Mouse (Mus musculus): Measurements from ENCODE around the gene Il33. TPM values are rescaled to one million over a fixed set of nuclear protein-coding genes. Genes with fewer than 3 reads are reported as not detected.

The Il33 gene
- 5.3 and 5.5 TPM in 2 replicates for polyA plus RNA-seq (2016; fragmentation: Nextera tagmentation; extraction: Ambion mirVana)

DNA sequence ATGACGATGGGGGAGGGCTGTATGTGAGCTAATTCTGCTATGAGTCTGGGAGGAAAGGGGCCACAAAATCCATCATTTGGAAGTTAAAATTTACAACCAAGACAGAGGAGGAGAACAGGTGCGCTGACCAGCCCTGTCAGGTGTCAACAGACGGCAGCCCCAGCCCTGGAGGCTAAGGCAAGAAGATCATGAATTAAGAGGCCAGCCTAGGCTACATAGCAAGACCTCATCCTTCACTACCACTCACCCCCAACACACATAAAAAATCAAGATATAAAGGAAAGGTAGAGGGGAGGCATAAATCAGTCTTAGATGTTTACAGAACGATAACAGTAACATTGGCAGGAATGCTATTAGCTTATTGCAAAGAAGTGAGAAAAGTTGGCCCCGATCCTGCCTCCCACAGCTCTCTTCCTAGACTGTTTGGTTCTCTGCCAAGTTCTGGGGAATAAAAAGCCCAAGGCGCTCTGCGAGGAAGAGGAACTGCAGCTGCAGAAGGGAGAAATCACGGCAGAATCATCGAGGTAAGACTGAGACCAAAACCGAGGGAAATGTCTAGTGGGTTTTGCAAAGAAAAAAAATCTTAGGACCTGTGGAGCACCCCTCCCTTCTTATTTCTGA lies at the start of gene Il33:
Gene Il33, plus strand, starts transcription at position 477 of the 621 bp plus-strand sequence.
- 52% methylated on average over 10 of the region's 10 CpGs for WGBS
- Histone ChIP-seq H3K9me3 (replicated peaks) (no peaks in the 10 kb centered on the region), H3K4me1 (replicated peaks) (peaks cover 26% of the 10 kb centered on the region), H3K9ac (no peak within 1 kb of the TSS), H3K4me2 (peak within 1 kb of the TSS; percentile 42), H3K27me3 (replicated peaks) (no peaks in the 10 kb centered on the region), H3K36me3 (no peaks in the 10 kb centered on the region), H3K4me3 (0 out of 2 replicates have a peak within 1 kb of the TSS, but pooled peaks have one; percentile 12), H3K27ac (ENCODE audit: poor library complexity, severe bottlenecking) (no peak within 1 kb of the TSS)
- ATAC-seq (ENCODE audit: insufficient number of reproducible peaks, low FRiP score), result no peak

DNA sequence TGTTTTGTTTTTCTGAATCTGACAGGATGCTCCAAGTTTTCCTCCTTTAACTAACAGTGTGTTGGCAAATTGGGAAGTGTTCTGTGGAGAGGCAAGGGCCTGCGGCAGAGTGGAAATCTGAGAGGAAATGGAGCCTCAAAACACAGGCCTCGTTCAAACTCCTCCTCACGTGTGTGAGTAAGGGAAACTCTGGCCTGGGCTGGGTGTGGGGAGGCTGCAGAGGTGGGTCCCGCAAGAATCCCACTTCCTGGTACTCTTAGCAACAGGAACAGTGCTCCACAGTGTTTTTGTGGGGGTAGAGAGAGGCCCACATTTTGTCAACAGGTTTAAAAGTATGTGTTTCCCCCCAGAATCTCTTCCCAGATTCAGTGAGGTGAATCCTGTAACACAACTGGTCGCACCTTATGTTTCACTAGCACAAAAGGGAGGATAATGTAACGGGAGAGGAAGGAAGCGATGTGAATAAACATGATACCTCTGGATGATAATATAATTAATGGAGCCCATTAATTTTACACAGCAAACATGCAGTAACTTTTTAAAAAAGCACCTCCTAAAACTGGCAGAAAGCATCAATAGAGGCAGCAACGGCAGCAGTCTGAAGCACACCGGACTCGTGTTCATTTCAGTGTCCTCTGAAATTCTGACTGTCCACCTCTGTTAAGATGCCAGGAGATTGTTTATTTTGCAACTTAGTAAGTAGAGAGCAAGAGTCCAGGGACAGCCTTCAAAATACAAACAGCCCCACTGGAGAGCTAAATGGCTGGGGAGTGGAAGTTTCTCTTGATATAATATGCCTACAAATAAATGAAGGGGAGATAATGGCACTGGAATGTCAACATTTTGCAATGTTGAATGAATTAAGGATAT lies 47.3 kb upstream of the Il33 start:
- H3K9me3 ChIP-seq (replicated peaks), result no peaks in the 10 kb centered on the region
- no peak overlapping the region for H3K4me2 ChIP-seq
- no peak overlapping the region for H3K4me3 ChIP-seq
- WGBS, result 63% methylated on average over 10 of the region's 10 CpGs
- H3K27me3 ChIP-seq (replicated peaks), result no peaks in the 10 kb centered on the region
- H3K36me3 ChIP-seq, result no peaks in the 10 kb centered on the region
- no peak overlapping the region for H3K9ac ChIP-seq
- no peak for ATAC-seq (ENCODE audit: insufficient number of reproducible peaks, low FRiP score)
- no peaks in the 10 kb centered on the region for H3K4me1 ChIP-seq (replicated peaks)
- H3K27ac ChIP-seq (ENCODE audit: poor library complexity, severe bottlenecking), result no peak overlapping the region

DNA sequence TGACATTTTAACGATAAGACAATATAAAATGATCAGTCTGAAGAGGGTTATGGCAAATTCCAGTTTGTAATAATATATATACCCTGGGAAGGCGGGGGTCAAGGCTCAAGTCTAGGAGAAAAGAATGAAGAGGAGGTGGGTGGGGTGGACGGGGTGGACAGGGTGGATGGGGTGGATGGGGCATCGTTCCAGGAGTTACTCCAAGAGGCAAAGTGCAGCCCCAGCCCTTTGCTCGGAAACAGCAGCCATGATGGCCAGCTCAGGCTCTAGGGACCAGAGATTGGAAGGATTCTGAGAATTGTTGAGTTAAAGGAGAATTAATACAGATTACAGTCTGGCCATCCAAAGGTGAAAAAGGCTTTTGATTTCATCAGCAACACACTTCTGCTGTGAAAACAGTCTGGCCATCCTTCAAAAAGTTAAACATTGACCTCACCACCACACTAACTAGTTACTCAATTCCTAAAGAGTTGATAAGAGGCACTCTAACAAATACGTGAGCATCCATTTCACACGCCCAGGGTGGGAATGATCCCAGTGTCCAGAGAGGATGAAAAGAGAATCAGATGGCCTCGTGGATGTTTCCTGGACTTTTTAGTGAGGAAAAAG lies 45.9 kb upstream of the Il33 start:
- ATAC-seq (ENCODE audit: insufficient number of reproducible peaks, low FRiP score), result no peak
- Histone ChIP-seq H3K4me3 (no peak overlapping the region), H3K9ac (no peak overlapping the region), H3K36me3 (no peaks in the 10 kb centered on the region), H3K27ac (ENCODE audit: poor library complexity, severe bottlenecking) (no peak overlapping the region), H3K27me3 (replicated peaks) (no peaks in the 10 kb centered on the region), H3K4me2 (no peak overlapping the region), H3K4me1 (replicated peaks) (no peaks in the 10 kb centered on the region), H3K9me3 (replicated peaks) (no peaks in the 10 kb centered on the region)
- 73% methylated on average over 8 of the region's 8 CpGs for WGBS

DNA sequence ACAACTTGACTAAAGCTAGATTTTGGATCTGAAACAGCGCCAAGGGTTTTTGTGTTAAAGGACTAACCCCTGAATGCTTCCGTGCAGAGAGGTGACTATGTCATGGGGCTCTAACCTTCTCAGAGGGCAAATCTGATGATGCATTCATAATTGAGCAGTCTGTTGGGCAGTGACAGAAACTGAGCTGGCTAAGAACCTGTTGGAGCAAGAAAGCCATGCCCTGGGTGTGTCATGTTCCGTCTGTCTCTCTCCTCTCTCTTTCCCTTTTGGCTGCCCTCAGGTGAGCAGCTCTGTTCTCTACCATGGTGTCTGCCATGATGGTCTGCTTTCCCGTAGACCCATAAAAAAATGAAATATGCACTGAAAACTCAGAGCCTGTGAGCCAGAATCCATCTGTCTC lies 44.0 kb upstream of the Il33 start:
- no peak for ATAC-seq (ENCODE audit: insufficient number of reproducible peaks, low FRiP score)
- H3K36me3 ChIP-seq, result no peaks in the 10 kb centered on the region
- 87% methylated on average over 4 of the region's 4 CpGs for WGBS
- H3K9me3 ChIP-seq (replicated peaks), result no peaks in the 10 kb centered on the region
- H3K27me3 ChIP-seq (replicated peaks), result no peaks in the 10 kb centered on the region
- no peak overlapping the region for H3K4me3 ChIP-seq
- H3K9ac ChIP-seq, result no peak overlapping the region
- H3K4me2 ChIP-seq, result no peak overlapping the region
- no peaks in the 10 kb centered on the region for H3K4me1 ChIP-seq (replicated peaks)
- no peak overlapping the region for H3K27ac ChIP-seq (ENCODE audit: poor library complexity, severe bottlenecking)

- 84% methylated on average over 3 of the region's 3 CpGs for WGBS
- Histone ChIP-seq H3K9ac (no peak overlapping the region), H3K4me3 (no peak overlapping the region), H3K4me2 (no peak overlapping the region), H3K27me3 (replicated peaks) (no peaks in the 10 kb centered on the region), H3K4me1 (replicated peaks) (no peaks in the 10 kb centered on the region), H3K36me3 (no peaks in the 10 kb centered on the region), H3K9me3 (replicated peaks) (no peaks in the 10 kb centered on the region), H3K27ac (ENCODE audit: poor library complexity, severe bottlenecking) (no peak overlapping the region)
- ATAC-seq (ENCODE audit: insufficient number of reproducible peaks, low FRiP score), result no peak
Observed at GRCm38 (mm10) chr19:29882696-29883095, 42.2 kb upstream of the Il33 start.

DNA sequence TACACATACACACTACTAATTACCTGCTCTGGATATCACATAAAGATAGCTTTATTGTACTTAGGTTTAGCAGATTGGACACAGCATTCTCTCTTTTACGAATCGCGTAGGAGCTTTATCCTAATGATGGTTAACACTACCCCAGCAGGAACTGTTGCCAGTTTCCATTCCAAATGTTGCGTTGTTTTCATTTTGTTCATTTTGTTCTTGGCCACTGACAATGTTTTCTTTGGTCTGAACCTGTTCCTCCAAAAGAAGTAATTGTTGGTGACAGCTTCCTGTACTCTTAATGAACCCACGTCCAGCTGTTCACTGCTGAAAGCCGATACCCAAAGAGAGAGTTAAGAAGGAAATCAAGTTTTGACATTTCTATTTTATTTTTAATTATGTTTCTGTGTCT lies 39.4 kb upstream of the Il33 start:
- Histone ChIP-seq H3K36me3 (no peaks in the 10 kb centered on the region), H3K27ac (ENCODE audit: poor library complexity, severe bottlenecking) (no peak overlapping the region), H3K9ac (no peak overlapping the region), H3K4me3 (no peak overlapping the region), H3K4me2 (no peak overlapping the region), H3K9me3 (replicated peaks) (no peaks in the 10 kb centered on the region), H3K4me1 (replicated peaks) (no peaks in the 10 kb centered on the region), H3K27me3 (replicated peaks) (no peaks in the 10 kb centered on the region)
- ATAC-seq (ENCODE audit: insufficient number of reproducible peaks, low FRiP score), result no peak
- 78% methylated on average over 6 of the region's 6 CpGs for WGBS

GRCm38 (mm10) chr19:29887476-29887875 lies 37.4 kb upstream of the Il33 start:
- Histone ChIP-seq H3K27ac (ENCODE audit: poor library complexity, severe bottlenecking) (no peak overlapping the region), H3K36me3 (no peaks in the 10 kb centered on the region), H3K9ac (no peak overlapping the region), H3K27me3 (replicated peaks) (no peaks in the 10 kb centered on the region), H3K4me2 (no peak overlapping the region), H3K9me3 (replicated peaks) (no peaks in the 10 kb centered on the region), H3K4me3 (no peak overlapping the region), H3K4me1 (replicated peaks) (no peaks in the 10 kb centered on the region)
- ATAC-seq (ENCODE audit: insufficient number of reproducible peaks, low FRiP score), result no peak
- WGBS, result 83% methylated on average over 2 of the region's 2 CpGs

DNA sequence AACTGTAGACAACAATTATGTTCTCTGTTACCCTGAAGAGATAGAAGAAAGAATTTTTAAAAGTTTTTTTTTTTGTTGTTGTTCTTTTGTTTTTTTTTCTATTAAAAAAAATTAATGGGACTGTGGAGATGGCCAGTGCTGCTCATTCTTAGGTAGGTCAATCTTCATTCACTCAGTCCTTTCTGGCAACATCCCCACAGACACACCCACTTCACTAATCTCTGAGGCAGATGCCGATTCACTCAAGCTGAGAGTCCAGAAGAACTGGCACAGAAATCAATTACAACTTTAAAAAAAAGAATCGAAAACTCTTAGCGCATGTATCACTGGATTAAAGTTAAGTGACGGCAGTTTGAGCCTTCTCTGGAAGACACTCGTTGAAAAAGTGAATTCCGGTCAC lies 36.0 kb upstream of the Il33 start:
- Histone ChIP-seq H3K27ac (ENCODE audit: poor library complexity, severe bottlenecking) (no peak overlapping the region), H3K9ac (no peak overlapping the region), H3K9me3 (replicated peaks) (no peaks in the 10 kb centered on the region), H3K4me1 (replicated peaks) (no peaks in the 10 kb centered on the region), H3K27me3 (replicated peaks) (no peaks in the 10 kb centered on the region), H3K4me2 (no peak overlapping the region), H3K36me3 (no peaks in the 10 kb centered on the region), H3K4me3 (no peak overlapping the region)
- 81% methylated on average over 6 of the region's 6 CpGs for whole genome bisulfite sequencing
- ATAC-seq (ENCODE audit: insufficient number of reproducible peaks, low FRiP score), result no peak

GRCm38 (mm10) chr19:29891981-29892380 lies 32.9 kb upstream of the Il33 start:
- no peaks in the 10 kb centered on the region for H3K27me3 ChIP-seq (replicated peaks)
- no peak for ATAC-seq (ENCODE audit: insufficient number of reproducible peaks, low FRiP score)
- H3K27ac ChIP-seq (ENCODE audit: poor library complexity, severe bottlenecking), result no peak overlapping the region
- no peaks in the 10 kb centered on the region for H3K4me1 ChIP-seq (replicated peaks)
- no peak overlapping the region for H3K4me2 ChIP-seq
- H3K4me3 ChIP-seq, result no peak overlapping the region
- no peak overlapping the region for H3K9ac ChIP-seq
- 60% methylated on average over 4 of the region's 4 CpGs for WGBS
- no peaks in the 10 kb centered on the region for H3K9me3 ChIP-seq (replicated peaks)
- no peaks in the 10 kb centered on the region for H3K36me3 ChIP-seq

- no peak for ATAC-seq (ENCODE audit: insufficient number of reproducible peaks, low FRiP score)
- H3K4me2 ChIP-seq, result no peak overlapping the region
- WGBS, result 61% methylated on average over 6 of the region's 6 CpGs
Observed at GRCm38 (mm10) chr19:29892786-29893185, 32.1 kb upstream of the Il33 start.

GRCm38 (mm10) chr19:29893718-29894273 lies 31.1 kb upstream of the Il33 start:
- H3K4me1 ChIP-seq (replicated peaks), result no peaks in the 10 kb centered on the region
- WGBS, result 78% methylated on average over 4 of the region's 4 CpGs
- ATAC-seq (ENCODE audit: insufficient number of reproducible peaks, low FRiP score), result no peak
- H3K27ac ChIP-seq (ENCODE audit: poor library complexity, severe bottlenecking), result no peak overlapping the region
- no peak overlapping the region for H3K4me3 ChIP-seq
- no peak overlapping the region for H3K4me2 ChIP-seq
- H3K9ac ChIP-seq, result no peak overlapping the region
- H3K36me3 ChIP-seq, result no peaks in the 10 kb centered on the region
- no peaks in the 10 kb centered on the region for H3K27me3 ChIP-seq (replicated peaks)
- H3K9me3 ChIP-seq (replicated peaks), result no peaks in the 10 kb centered on the region

More at GRCm38 (mm10) chr19:29892786-29893185, 32.1 kb upstream of the Il33 start:
- H3K36me3 ChIP-seq, result no peaks in the 10 kb centered on the region
- no peaks in the 10 kb centered on the region for H3K27me3 ChIP-seq (replicated peaks)
- H3K27ac ChIP-seq (ENCODE audit: poor library complexity, severe bottlenecking), result no peak overlapping the region
- no peak overlapping the region for H3K4me3 ChIP-seq
- H3K4me1 ChIP-seq (replicated peaks), result no peaks in the 10 kb centered on the region
- no peak overlapping the region for H3K9ac ChIP-seq
- H3K9me3 ChIP-seq (replicated peaks), result no peaks in the 10 kb centered on the region

Data from heart, embryonic 12.5 days (tissue).